Mouse (Mus musculus) forebrain, embryonic 15.5 days (tissue): ENCODE results near the gene Fbxl12. TPM values are rescaled to one million over a fixed set of nuclear protein-coding genes. Genes with fewer than 3 reads are reported as not detected.

Experiments used
- ATAC-seq: fragments of 200-750 bp; cut with Nextera tagmentation; replicated peaks from 2 replicates; pipeline ENCODE4 v1.8.0; 2017; ENCODE audit warnings: mild to moderate bottlenecking, moderate TSS enrichment, moderate library complexity
- H3K27ac ChIP-seq: fragments of 300-500 bp; sonication (generic); replicated peaks from 2 replicates; pipeline ENCODE4 v1.5.1; 2015; ENCODE audit warnings: mild to moderate bottlenecking, inconsistent platforms
- H3K27me3 ChIP-seq: fragments of 300-500 bp; sonication (generic); 2 replicates; pipeline ENCODE4 v1.6.1; 2015; ENCODE audit warnings: inconsistent platforms
- H3K36me3 ChIP-seq: fragments of 300-500 bp; sonication (generic); 2 replicates; pipeline ENCODE4 v1.6.1; 2015; ENCODE audit warnings: mild to moderate bottlenecking, inconsistent platforms
- H3K4me1 ChIP-seq: fragments of 300-500 bp; sonication (generic); 2 replicates; pipeline ENCODE4 v1.6.1; 2015; ENCODE audit warnings: inconsistent platforms
- H3K4me2 ChIP-seq: fragments of 300-500 bp; sonication (generic); replicated peaks from 2 replicates; pipeline ENCODE4 v1.6.1; 2015; ENCODE audit warnings: mild to moderate bottlenecking, inconsistent platforms
- H3K4me3 ChIP-seq: fragments of 300-500 bp; sonication (generic); 2 replicates; pipeline ENCODE4 v1.5.1; 2015; ENCODE audit warnings: mild to moderate bottlenecking, inconsistent platforms
- H3K9ac ChIP-seq: fragments of 300-500 bp; sonication (generic); replicated peaks from 2 replicates; pipeline ENCODE4 v1.6.1; 2015; ENCODE audit warnings: mild to moderate bottlenecking, inconsistent platforms
- H3K9me3 ChIP-seq: fragments of 300-500 bp; sonication (generic); 2 replicates; pipeline ENCODE4 v1.6.1; 2016; ENCODE audit warnings: inconsistent platforms
- WGBS: fragments of 180-500 bp; shearing (Covaris S2); methylation state at CpG from one replicate; pipeline ENCODE4 v1.1.7; 2015; ENCODE audit warnings: mixed read lengths; 5-methylcytosine and 5-hydroxymethylcytosine counted together
- polyA plus RNA-seq: library from polyadenylated mRNA; unstranded; fragments of >200 nt; fragmentation: Nextera tagmentation; extraction: Ambion mirVana; gene quantifications from 2 replicates; pipeline ENCODE4 v1.2.1, GENCODE M21; 2015

Fbxl12 gene
- polyA plus RNA-seq, 1 experiment from 2014 or later: 16.3 TPM

DNA sequence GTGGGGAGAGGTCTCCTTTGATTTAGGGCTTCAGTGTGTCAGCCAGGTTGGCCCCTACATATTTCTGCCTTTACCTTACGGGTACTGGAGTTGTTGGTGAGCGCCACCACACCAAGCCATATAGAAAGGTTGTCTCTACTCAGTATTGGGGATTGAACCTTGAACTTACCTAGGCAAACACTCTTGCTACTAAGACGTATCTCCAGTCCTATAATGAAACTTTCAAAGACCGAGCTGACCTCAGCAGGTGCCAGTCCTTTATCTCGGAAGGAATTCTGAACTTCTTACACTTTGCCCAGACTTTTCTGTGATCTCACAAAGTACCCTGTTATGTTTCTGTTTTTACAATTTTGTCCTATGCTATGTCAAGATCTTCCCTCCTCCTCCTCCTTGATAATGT, 32.6 kb downstream of the Fbxl12 start:
- no peaks in the 10 kb centered on the region for H3K9me3 ChIP-seq
- H3K4me3 ChIP-seq: no peak overlapping the region
- WGBS: 78% methylated on average over 5 of the region's 5 CpGs
- H3K4me2 ChIP-seq: no peak overlapping the region
- no peak for ATAC-seq
- peaks cover 5% of the 10 kb centered on the region; the same call in 1 of the 2 replicates for H3K4me1 ChIP-seq
- H3K27ac ChIP-seq: no peak overlapping the region
- H3K36me3 ChIP-seq: 0 out of 2 replicates have a peak, but pooled peaks cover 6% of the 10 kb centered on the region
- no peak overlapping the region for H3K9ac ChIP-seq
- H3K27me3 ChIP-seq: no peaks in the 10 kb centered on the region

GRCm38 (mm10) chr9:20609831-20610464, 34.6 kb downstream of the Fbxl12 start:
- Histone ChIP-seq H3K4me3 (no peak overlapping the region), H3K4me2 (no peak overlapping the region), H3K9ac (no peak overlapping the region), H3K9me3 (no peaks in the 10 kb centered on the region), H3K36me3 (0 out of 2 replicates have a peak, but pooled peaks cover 6% of the 10 kb centered on the region), H3K27me3 (no peaks in the 10 kb centered on the region), H3K4me1 (peaks cover 12% of the 10 kb centered on the region), H3K27ac (no peak overlapping the region)
- WGBS: 91% methylated on average over 5 of the region's 5 CpGs
- no peak for ATAC-seq

- peak overlapping the region; percentile 68 for H3K4me2 ChIP-seq
- ATAC-seq: peak; percentile 89
- under 1% methylated on average over 57 of the region's 57 CpGs for WGBS
- H3K9me3 ChIP-seq: no peaks in the 10 kb centered on the region
- H3K27me3 ChIP-seq: no peaks in the 10 kb centered on the region
- peaks cover 8% of the 10 kb centered on the region; the same call in 1 of the 2 replicates for H3K36me3 ChIP-seq
- peak overlapping the region; percentile 80 for H3K4me3 ChIP-seq
- H3K4me1 ChIP-seq: peaks cover 12% of the 10 kb centered on the region
- peak overlapping the region; percentile 93 for H3K9ac ChIP-seq
- H3K27ac ChIP-seq: peak overlapping the region; percentile 99
These were observed 37.2 kb downstream of the Fbxl12 start for GRCm38 (mm10) chr9:20607100-20607974.

GRCm38 (mm10) chr9:20606269-20606668, 38.3 kb downstream of the Fbxl12 start:
- Histone ChIP-seq H3K9ac (no peak overlapping the region), H3K4me3 (peak overlapping the region; percentile 80), H3K27me3 (no peaks in the 10 kb centered on the region), H3K4me1 (peaks cover 12% of the 10 kb centered on the region), H3K36me3 (peaks cover 12% of the 10 kb centered on the region), H3K4me2 (peak overlapping the region; percentile 68), H3K27ac (no peak overlapping the region; the same call in 1 of the 2 replicates), H3K9me3 (no peaks in the 10 kb centered on the region)
- ATAC-seq: no peak
- WGBS: 94% methylated on average over 1 of the region's 1 CpGs

DNA sequence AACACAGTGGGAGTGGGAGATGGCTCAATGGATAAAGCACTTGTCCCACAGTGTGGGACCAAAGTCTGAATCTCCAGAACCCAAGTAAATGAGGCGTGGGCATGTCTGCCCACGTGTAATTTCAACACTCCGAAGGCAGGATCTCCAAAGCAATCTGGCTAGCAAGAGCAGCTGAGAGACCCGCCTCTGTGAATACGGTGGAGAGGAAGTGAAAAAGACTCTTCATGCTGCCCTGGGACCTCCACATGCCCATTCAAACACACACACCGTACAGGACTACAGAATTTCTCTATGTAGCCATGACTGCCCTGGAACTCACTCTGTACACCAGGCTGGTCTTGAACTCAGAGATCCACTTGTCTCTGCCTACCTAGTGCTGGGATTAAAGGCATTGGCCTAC, 43.3 kb downstream of the Fbxl12 start:
- H3K4me2 ChIP-seq: no peak overlapping the region
- no peaks in the 10 kb centered on the region for H3K9me3 ChIP-seq
- no peak overlapping the region for H3K9ac ChIP-seq
- no peaks in the 10 kb centered on the region for H3K27me3 ChIP-seq
- H3K36me3 ChIP-seq: peaks cover 24% of the 10 kb centered on the region
- ATAC-seq: no peak
- H3K4me1 ChIP-seq: peaks cover 2% of the 10 kb centered on the region
- H3K4me3 ChIP-seq: no peak overlapping the region
- 87% methylated on average over 6 of the region's 6 CpGs for WGBS
- no peak overlapping the region for H3K27ac ChIP-seq

DNA sequence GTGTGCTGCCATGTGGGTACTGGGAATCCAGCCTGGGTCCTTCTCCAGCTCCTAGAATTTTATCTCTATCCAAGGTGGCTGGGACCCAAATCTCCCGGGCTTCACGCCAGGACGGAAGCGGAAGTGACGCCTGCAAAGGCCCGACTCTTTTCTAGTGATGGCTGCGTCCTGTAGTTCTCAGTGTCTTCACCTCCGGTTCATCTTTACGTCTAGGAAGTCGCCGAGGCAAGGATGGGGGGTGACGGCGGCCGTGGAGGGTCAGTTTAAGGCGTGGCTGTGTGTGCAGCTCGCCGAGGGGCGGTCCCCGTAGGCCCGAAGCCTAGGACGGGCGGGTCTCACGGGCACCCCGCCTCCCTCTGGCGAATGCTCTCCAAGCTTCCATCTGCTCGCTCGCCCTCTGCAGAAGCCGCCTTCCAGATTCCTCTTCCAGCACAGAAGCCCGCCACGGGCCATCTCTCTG, 63.4 kb downstream of the Fbxl12 start, which contains the start of gene Zfp846:
Gene Zfp846 (plus strand): TSS at position 117 of the 460 bp plus-strand sequence.
- H3K27me3 ChIP-seq: peaks cover 13% of the 10 kb centered on the region
- 0% methylated on average over 30 of the region's 30 CpGs for WGBS
- peak within 1 kb of the TSS; percentile 96 for H3K27ac ChIP-seq
- peak within 1 kb of the TSS; percentile 88 for H3K9ac ChIP-seq
- H3K4me1 ChIP-seq: peaks cover 15% of the 10 kb centered on the region
- no peaks in the 10 kb centered on the region for H3K9me3 ChIP-seq
- peak within 1 kb of the TSS; percentile 87 for H3K4me3 ChIP-seq
- H3K36me3 ChIP-seq: peaks cover 4% of the 10 kb centered on the region; the same call in 1 of the 2 replicates
- H3K4me2 ChIP-seq: peak within 1 kb of the TSS; percentile 63
- peak; percentile 99 for ATAC-seq

- H3K27me3 ChIP-seq: peaks cover 13% of the 10 kb centered on the region
- no peak overlapping the region for H3K27ac ChIP-seq
- no peak overlapping the region for H3K9ac ChIP-seq
- H3K4me3 ChIP-seq: no peak overlapping the region
- no peaks in the 10 kb centered on the region for H3K9me3 ChIP-seq
- 78% methylated on average over 2 of the region's 2 CpGs for WGBS
- no peaks in the 10 kb centered on the region for H3K4me1 ChIP-seq
- no peak for ATAC-seq
- no peaks in the 10 kb centered on the region for H3K36me3 ChIP-seq
- no peak overlapping the region for H3K4me2 ChIP-seq
These were observed 68.0 kb downstream of the Fbxl12 start for GRCm38 (mm10) chr9:20576591-20576990.

GRCm38 (mm10) chr9:20571060-20571459, 73.5 kb downstream of the Fbxl12 start:
- H3K4me1 ChIP-seq: no peaks in the 10 kb centered on the region
- no peaks in the 10 kb centered on the region; the same call in 1 of the 2 replicates for H3K27me3 ChIP-seq
- no peak overlapping the region for H3K4me2 ChIP-seq
- H3K36me3 ChIP-seq: no peaks in the 10 kb centered on the region
- no peak overlapping the region for H3K4me3 ChIP-seq
- no peaks in the 10 kb centered on the region for H3K9me3 ChIP-seq
- ATAC-seq: no peak
- H3K27ac ChIP-seq: no peak overlapping the region
- no peak overlapping the region for H3K9ac ChIP-seq

Other genes starting within 250 kb of the Fbxl12 start
- 19.7 and 22.6 TPM in 2 replicates for gene Zfp26, start 184.6 kb downstream of the Fbxl12 start, polyA plus RNA-seq
- 30.7 and 34.0 TPM in 2 replicates for gene Zfp426, start 152.0 kb downstream of the Fbxl12 start, polyA plus RNA-seq
- 160 and 167 TPM in 2 replicates for gene Zfp266, start 123.3 kb downstream of the Fbxl12 start, polyA plus RNA-seq
- 46.7 and 47.4 TPM in 2 replicates for gene Zfp846, start 63.5 kb downstream of the Fbxl12 start, polyA plus RNA-seq
- 510 and 551 TPM in 2 replicates for gene Ubl5, start 1.9 kb downstream of the Fbxl12 start, polyA plus RNA-seq
- 62.4 and 64.9 TPM in 2 replicates for gene Pin1, start 7.3 kb upstream of the Fbxl12 start, polyA plus RNA-seq
- gene Olfm2, start 101.6 kb upstream of the Fbxl12 start, polyA plus RNA-seq: 121 and 123 TPM in 2 replicates
- gene Col5a3, start 170.3 kb upstream of the Fbxl12 start, polyA plus RNA-seq: 0.23 and 0.45 TPM in 2 replicates
- not detected in 2 replicates for gene Rdh8, start 173.7 kb upstream of the Fbxl12 start, polyA plus RNA-seq
- gene A230050P20Rik, start 223.9 kb upstream of the Fbxl12 start, polyA plus RNA-seq: 2.9 and 3.5 TPM in 2 replicates
- 15.4 and 15.6 TPM in 2 replicates for gene Angptl6, start 235.0 kb upstream of the Fbxl12 start, polyA plus RNA-seq
- gene Ppan, start 243.4 kb upstream of the Fbxl12 start, polyA plus RNA-seq: 57.1 and 59.0 TPM in 2 replicates